Mouse (Mus musculus): ENCODE data around the gene Ptpn9.

DNA sequence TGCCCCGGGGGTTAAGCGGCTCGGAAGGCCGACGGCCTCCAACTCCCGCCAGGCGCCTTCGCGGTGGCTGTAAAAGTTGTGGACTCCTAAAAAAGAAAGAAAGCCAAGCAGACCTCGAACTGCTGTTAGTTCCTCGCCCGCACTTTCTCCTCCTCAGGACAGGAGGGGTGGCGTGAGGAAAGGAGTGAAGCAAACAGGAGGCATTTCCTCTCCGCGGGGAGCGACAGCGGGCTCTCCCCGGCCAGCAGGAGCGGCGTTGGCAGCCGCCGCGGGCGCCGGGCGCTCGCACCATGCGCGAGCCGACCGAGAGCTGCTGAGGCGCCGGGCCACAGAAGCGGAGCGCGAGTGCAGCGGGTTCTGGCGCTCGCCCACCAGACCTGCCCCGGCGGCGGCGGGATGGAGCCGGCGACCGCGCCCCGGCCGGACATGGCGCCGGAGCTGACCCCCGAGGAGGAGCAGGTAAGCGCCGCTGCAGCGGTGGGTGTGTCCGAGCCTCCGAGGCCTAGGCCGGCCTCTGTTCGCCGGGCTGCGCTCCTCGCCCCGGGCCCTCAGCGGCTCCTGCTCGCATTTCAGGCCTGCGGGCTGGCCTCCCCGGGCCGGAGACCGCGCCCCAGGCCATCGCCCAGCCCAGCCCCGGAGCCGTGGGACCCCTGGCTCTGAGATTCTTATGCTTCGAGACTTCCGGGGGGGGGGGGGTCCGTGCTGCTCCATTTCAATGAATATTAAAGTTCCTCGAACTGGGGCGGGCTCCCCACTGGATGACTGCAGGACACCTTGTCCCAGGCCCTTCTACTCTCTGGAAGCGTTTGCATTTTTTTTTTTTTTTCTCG, 690 bp downstream of the Ptpn9 start:
- no peak for TF ChIP-seq CTCF (conservative IDR thresholded peaks at IDR 0.05; ENCODE audit: insufficient read depth, insufficient read length, low read depth, low read length)
- TF ChIP-seq POLR2A (IDR thresholded peaks at IDR 0.05; ENCODE audit: low read depth, low read length), result no peak

Data from kidney, adult 2 months (tissue).